Mouse (Mus musculus) midbrain, embryonic 11.5 days (tissue): Measurements from ENCODE around the gene Thrb. TPM values are rescaled to one million over a fixed set of nuclear protein-coding genes. Genes with fewer than 3 reads are reported as not detected.

Experiments
- ATAC-seq: fragments of 200-750 bp; cut with Nextera tagmentation; 2 replicates; pipeline ENCODE4 v1.8.0; 2017; ENCODE audit warnings: moderate TSS enrichment, moderate library complexity; ENCODE audit not compliant: low FRiP score
- DNase-seq: peaks from one replicate; pipeline ENCODE4 v3.0.0; 2015; ENCODE audit warnings: low spot score; ENCODE audit errors: missing footprints
- H3K27ac ChIP-seq: fragments of 300-500 bp; sonication (generic); 2 replicates; pipeline ENCODE4 v1.5.1; 2014; ENCODE audit warnings: low read depth, low read length
- H3K27me3 ChIP-seq: fragments of 300-500 bp; sonication (generic); 2 replicates; pipeline ENCODE4 v1.6.1; 2014; ENCODE audit warnings: mild to moderate bottlenecking, low read length, moderate library complexity, mixed read lengths; ENCODE audit not compliant: control insufficient read depth, insufficient read depth
- H3K36me3 ChIP-seq: fragments of 300-500 bp; sonication (generic); 2 replicates; pipeline ENCODE4 v1.6.1; 2014; ENCODE audit warnings: mild to moderate bottlenecking, low read length, moderate library complexity, mixed read lengths; ENCODE audit not compliant: control insufficient read depth, insufficient read depth
- H3K4me1 ChIP-seq: fragments of 300-500 bp; sonication (generic); 2 replicates; pipeline ENCODE4 v1.6.1; 2014; ENCODE audit warnings: low read length; ENCODE audit not compliant: control insufficient read depth, insufficient read depth
- H3K4me2 ChIP-seq: fragments of 300-500 bp; sonication (generic); 2 replicates; pipeline ENCODE4 v1.6.1; 2014; ENCODE audit warnings: mild to moderate bottlenecking, moderate library complexity
- H3K4me3 ChIP-seq: fragments of 300-500 bp; sonication (generic); 2 replicates; pipeline ENCODE4 v1.5.1; 2014; ENCODE audit warnings: low read depth, low read length
- H3K9ac ChIP-seq: fragments of 300-500 bp; sonication (generic); 2 replicates; pipeline ENCODE4 v1.6.1; 2014; ENCODE audit warnings: low read length
- H3K9me3 ChIP-seq: fragments of 300-500 bp; sonication (generic); 2 replicates; pipeline ENCODE4 v1.6.1; 2016; ENCODE audit warnings: low read length; ENCODE audit not compliant: control insufficient read depth
- WGBS: fragments of 180-500 bp; shearing (Covaris S2); extraction: QIAGEN DNeasy Blood & Tissue Kit; methylation state at CpG from one replicate; pipeline ENCODE4 v1.1.7; 2014; 5-methylcytosine and 5-hydroxymethylcytosine counted together
- polyA plus RNA-seq: library from polyadenylated mRNA; unstranded; fragments of >200 nt; fragmentation: Nextera tagmentation; extraction: Ambion mirVana; gene quantifications from 2 replicates; pipeline ENCODE4 v1.2.1, GENCODE M21; 2014

Gene Thrb
- polyA plus RNA-seq, 1 experiment from 2014 or later, result 0.82 TPM

- H3K36me3 ChIP-seq, result no peaks in the 10 kb centered on the region
- no peak overlapping the region for H3K9ac ChIP-seq
- H3K4me2 ChIP-seq, result no peak overlapping the region
- H3K27me3 ChIP-seq, result no peaks in the 10 kb centered on the region
- H3K4me3 ChIP-seq, result no peak overlapping the region
- DNase-seq (no peak), ATAC-seq (no peak)
- H3K4me1 ChIP-seq, result no peaks in the 10 kb centered on the region
- 75% methylated on average over 1 of the region's 1 CpGs for WGBS
- H3K9me3 ChIP-seq, result no peaks in the 10 kb centered on the region
- no peak overlapping the region for H3K27ac ChIP-seq
Observed at GRCm38 (mm10) chr14:17691246-17691645, 31.2 kb downstream of the Thrb start.

GRCm38 (mm10) chr14:17695526-17695925 lies 35.5 kb downstream of the Thrb start:
- Histone ChIP-seq H3K36me3 (no peaks in the 10 kb centered on the region), H3K4me3 (no peak overlapping the region), H3K27ac (no peak overlapping the region), H3K4me2 (no peak overlapping the region), H3K27me3 (no peaks in the 10 kb centered on the region), H3K9me3 (no peaks in the 10 kb centered on the region), H3K9ac (no peak overlapping the region), H3K4me1 (no peaks in the 10 kb centered on the region)
- DNase-seq (no peak), ATAC-seq (no peak)
- WGBS, result 82% methylated on average over 4 of the region's 4 CpGs

GRCm38 (mm10) chr14:17697920-17698632 lies 38.0 kb downstream of the Thrb start:
- H3K4me2 ChIP-seq, result no peak overlapping the region
- H3K4me1 ChIP-seq, result no peaks in the 10 kb centered on the region
- H3K9me3 ChIP-seq, result no peaks in the 10 kb centered on the region
- DNase-seq (no peak), ATAC-seq (no peak)
- H3K27me3 ChIP-seq, result no peaks in the 10 kb centered on the region
- no peak overlapping the region for H3K9ac ChIP-seq
- WGBS, result 85% methylated on average over 9 of the region's 9 CpGs
- H3K36me3 ChIP-seq, result no peaks in the 10 kb centered on the region
- no peak overlapping the region for H3K4me3 ChIP-seq
- H3K27ac ChIP-seq, result no peak overlapping the region

GRCm38 (mm10) chr14:17700228-17700627 lies 40.2 kb downstream of the Thrb start:
- no peaks in the 10 kb centered on the region for H3K36me3 ChIP-seq
- ATAC-seq, result no peak
- 90% methylated on average over 3 of the region's 3 CpGs for WGBS

GRCm38 (mm10) chr14:17713297-17713904 lies 53.3 kb downstream of the Thrb start:
- ATAC-seq, result no peak

More at GRCm38 (mm10) chr14:17700228-17700627, 40.2 kb downstream of the Thrb start:
- H3K9me3 ChIP-seq, result no peaks in the 10 kb centered on the region
- H3K4me1 ChIP-seq, result no peaks in the 10 kb centered on the region
- no peak overlapping the region for H3K4me3 ChIP-seq
- no peak overlapping the region for H3K9ac ChIP-seq
- H3K4me2 ChIP-seq, result no peak overlapping the region
- H3K27me3 ChIP-seq, result no peaks in the 10 kb centered on the region
- no peak for DNase-seq
- H3K27ac ChIP-seq, result no peak overlapping the region

GRCm38 (mm10) chr14:17719494-17719893 lies 59.4 kb downstream of the Thrb start:
- Histone ChIP-seq H3K4me3 (no peak overlapping the region), H3K4me2 (no peak overlapping the region), H3K4me1 (no peaks in the 10 kb centered on the region), H3K36me3 (no peaks in the 10 kb centered on the region), H3K27ac (no peak overlapping the region), H3K9ac (no peak overlapping the region), H3K9me3 (no peaks in the 10 kb centered on the region), H3K27me3 (no peaks in the 10 kb centered on the region)
- WGBS, result 83% methylated on average over 2 of the region's 2 CpGs
- peak; percentile 79 for DNase-seq
- ATAC-seq, result no peak

More at GRCm38 (mm10) chr14:17713297-17713904, 53.3 kb downstream of the Thrb start:
- Histone ChIP-seq H3K9ac (no peak overlapping the region), H3K4me2 (no peak overlapping the region), H3K9me3 (no peaks in the 10 kb centered on the region), H3K27me3 (no peaks in the 10 kb centered on the region), H3K4me3 (no peak overlapping the region), H3K4me1 (no peaks in the 10 kb centered on the region), H3K36me3 (no peaks in the 10 kb centered on the region), H3K27ac (no peak overlapping the region)
- DNase-seq, result no peak
- 87% methylated on average over 7 of the region's 7 CpGs for WGBS

- H3K36me3 ChIP-seq, result no peaks in the 10 kb centered on the region
- no peaks in the 10 kb centered on the region for H3K4me1 ChIP-seq
- peak; percentile 57; the same call in 1 of the 2 replicates for ATAC-seq
- no peaks in the 10 kb centered on the region for H3K9me3 ChIP-seq
- no peak overlapping the region for H3K27ac ChIP-seq
- H3K9ac ChIP-seq, result no peak overlapping the region
- WGBS, result 35% methylated on average over 1 of the region's 1 CpGs
- H3K27me3 ChIP-seq, result no peaks in the 10 kb centered on the region
- H3K4me3 ChIP-seq, result no peak overlapping the region
- no peak overlapping the region for H3K4me2 ChIP-seq
- no peak for DNase-seq
Observed at GRCm38 (mm10) chr14:17722824-17723445, 62.9 kb downstream of the Thrb start.

- Histone ChIP-seq H3K27ac (no peak overlapping the region), H3K4me3 (no peak overlapping the region)
- ATAC-seq, result no peak
Observed at GRCm38 (mm10) chr14:17724577-17724976, 64.5 kb downstream of the Thrb start.

GRCm38 (mm10) chr14:17726906-17727305 lies 66.8 kb downstream of the Thrb start:
- no peak for DNase-seq
- Histone ChIP-seq H3K27ac (no peak overlapping the region), H3K4me3 (no peak overlapping the region), H3K4me1 (peaks cover 6% of the 10 kb centered on the region; the same call in 1 of the 2 replicates), H3K9ac (no peak overlapping the region), H3K4me2 (no peak overlapping the region), H3K27me3 (no peaks in the 10 kb centered on the region), H3K36me3 (no peaks in the 10 kb centered on the region), H3K9me3 (no peaks in the 10 kb centered on the region)
- 69% methylated on average over 1 of the region's 1 CpGs for WGBS
- no peak for ATAC-seq

More at GRCm38 (mm10) chr14:17724577-17724976, 64.5 kb downstream of the Thrb start:
- Histone ChIP-seq H3K9ac (no peak overlapping the region), H3K4me1 (no peaks in the 10 kb centered on the region), H3K4me2 (no peak overlapping the region), H3K9me3 (no peaks in the 10 kb centered on the region), H3K36me3 (no peaks in the 10 kb centered on the region), H3K27me3 (no peaks in the 10 kb centered on the region)
- 89% methylated on average over 3 of the region's 3 CpGs for WGBS
- no peak for DNase-seq
